11 mouse cellular contexts compared by ENCODE assay signal in genomic region chr2:117475561-117475960, GRCm38 (mm10).
A peak's percentile ranks its signal among the peaks of the same experiment; 100 is the strongest.
DNase-seq lines count a peak whose midpoint lies in the region; ATAC-seq and TF ChIP-seq lines count a peak whose summit lies in the region.
"Had no signal": no experiment of that assay in that cellular context is flagged by ENCODE, and none has a peak within 500 bp of the region (broad histone marks: within the 10 kb centered on the region; RNA-seq: fewer than 3 reads in every experiment).

No protein-coding gene starts in this region.

- H3K4me2 ChIP-seq in forebrain, embryonic 14.5 days (ENCODE audit: low read length), result no peak overlapping the region
- no peak overlapping the region for H3K4me2 ChIP-seq in forebrain, embryonic 13.5 days
- no peak overlapping the region for H3K4me2 ChIP-seq in liver, embryonic 12.5 days
- H3K4me2 ChIP-seq: limb, embryonic 12.5 days had no signal

- peak; percentile 23; the same call in 1 of the 2 replicates for TF ChIP-seq CTCF in liver, adult 2 months (IDR thresholded peaks at IDR 0.05; ENCODE audit: low read depth, low read length)
- peak in 2 of 3 experiments; percentile 12 to 29; a peak in 3 of 6 replicates for TF ChIP-seq CTCF in MEL (IDR thresholded peaks at IDR 0.05 in 2 of 3, conservative IDR thresholded peaks at IDR 0.05 in 1 of 3; ENCODE audit: control insufficient read depth in 1 of 3, insufficient read depth in 1 of 3, low read depth in 2 of 3, low read length in 3 of 3, poor library complexity in 1 of 3, severe bottlenecking in 1 of 3)

- H3K9ac ChIP-seq in forebrain, embryonic 14.5 days (ENCODE audit: low read length), result no peak overlapping the region
- H3K9ac ChIP-seq in forebrain, embryonic 13.5 days, result no peak overlapping the region
- H3K9ac ChIP-seq in liver, adult 2 months (ENCODE audit: low read depth, low read length), result no peak overlapping the region
- no peak overlapping the region for H3K9ac ChIP-seq in liver, embryonic 12.5 days
- no peak overlapping the region for H3K9ac ChIP-seq in MEL (ENCODE audit: control insufficient read depth, low read depth, low read length, poor library complexity, severe bottlenecking)
- H3K9ac ChIP-seq: limb, embryonic 12.5 days had no signal

- TF ChIP-seq RAD21 in MEL (IDR thresholded peaks at IDR 0.05; ENCODE audit: low read depth, low read length), result no peak

- no peaks in the 10 kb centered on the region for H3K36me3 ChIP-seq in forebrain, embryonic 14.5 days (ENCODE audit: control insufficient read depth, insufficient read depth, low read length)
- no peaks in the 10 kb centered on the region for H3K36me3 ChIP-seq in forebrain, embryonic 13.5 days (ENCODE audit: poor library complexity, severe bottlenecking)
- H3K36me3 ChIP-seq in liver, adult 2 months (ENCODE audit: control insufficient read depth, insufficient read depth, low read length), result no peaks in the 10 kb centered on the region
- no peaks in the 10 kb centered on the region for H3K36me3 ChIP-seq in liver, embryonic 12.5 days
- no peaks in the 10 kb centered on the region for H3K36me3 ChIP-seq in MEL (ENCODE audit: control insufficient read depth in 1 of 2, insufficient read depth in 2 of 2, low read length in 2 of 2)
- H3K36me3 ChIP-seq: limb, embryonic 12.5 days had no signal

- no peak overlapping the region for H3K27ac ChIP-seq in forebrain, embryonic 14.5 days (ENCODE audit: low read depth, low read length)
- no peak overlapping the region for H3K27ac ChIP-seq in forebrain, embryonic 13.5 days
- no peak overlapping the region for H3K27ac ChIP-seq in liver, adult 2 months (replicated peaks; ENCODE audit: insufficient read depth, low read depth, low read length)
- no peak overlapping the region for H3K27ac ChIP-seq in liver, embryonic 12.5 days
- H3K27ac ChIP-seq in MEL (ENCODE audit: control insufficient read depth, low read depth, low read length), result no peak overlapping the region
- H3K27ac ChIP-seq: limb, embryonic 12.5 days had no signal

- no peaks in the 10 kb centered on the region for H3K4me1 ChIP-seq in forebrain, embryonic 14.5 days (ENCODE audit: control insufficient read depth, insufficient read depth, low read length)
- no peaks in the 10 kb centered on the region for H3K4me1 ChIP-seq in forebrain, embryonic 13.5 days
- H3K4me1 ChIP-seq in liver, adult 2 months (ENCODE audit: control insufficient read depth, insufficient read depth, low read length), result no peaks in the 10 kb centered on the region
- H3K4me1 ChIP-seq in liver, embryonic 12.5 days, result no peaks in the 10 kb centered on the region
- no peaks in the 10 kb centered on the region for H3K4me1 ChIP-seq in MEL (ENCODE audit: control insufficient read depth in 1 of 2, insufficient read depth in 2 of 2, low read length in 2 of 2)
- H3K4me1 ChIP-seq: limb, embryonic 12.5 days had no signal

- peak; percentile 27 for DNase-seq in forebrain, embryonic 14.5 days (ENCODE audit: low spot score)
- no peak for DNase-seq in liver, adult 2 months (ENCODE audit: extremely low read depth, low read depth, low spot score)
- peak; percentile 2 for DNase-seq in MEL (ENCODE audit: low read depth, low spot score)
- DNase-seq in lung, postnatal 36 days, result peak; percentile 16
- no peak for DNase-seq in adrenal gland, postnatal 25 days
- DNase-seq in right cerebral cortex, postnatal 36 days (ENCODE audit: low spot score in 2 of 2), result no peak
- DNase-seq: kidney, postnatal 14 days; thymus, adult 18-20 months had no signal

- no peak for ATAC-seq in forebrain, embryonic 14.5 days
- no peak for ATAC-seq in forebrain, embryonic 13.5 days
- ATAC-seq in liver, embryonic 12.5 days, result no peak

- H3K79me2 ChIP-seq in liver, adult 2 months (ENCODE audit: control insufficient read depth, insufficient read depth, low read length), result no peaks in the 10 kb centered on the region
- H3K79me2 ChIP-seq in MEL (ENCODE audit: control insufficient read depth, insufficient read depth, low read length, poor library complexity), result no peaks in the 10 kb centered on the region

- no peak for TF ChIP-seq EP300 in MEL (IDR thresholded peaks at IDR 0.05; ENCODE audit: low read depth in 1 of 2, low read length in 2 of 2)

- TF ChIP-seq POLR2A in liver, adult 2 months (IDR thresholded peaks at IDR 0.05; ENCODE audit: extremely low read depth, insufficient read depth, low read length), result no peak
- TF ChIP-seq POLR2A in MEL (IDR thresholded peaks at IDR 0.05; ENCODE audit: control insufficient read depth in 1 of 2, insufficient read depth in 1 of 2, low read depth in 1 of 2, low read length in 2 of 2, poor library complexity in 1 of 2), result no peak

- no peaks in the 10 kb centered on the region for H3K9me3 ChIP-seq in forebrain, embryonic 14.5 days (replicated peaks; ENCODE audit: control insufficient read depth, low read length)
- H3K9me3 ChIP-seq in forebrain, embryonic 13.5 days (replicated peaks), result no peaks in the 10 kb centered on the region
- no peaks in the 10 kb centered on the region for H3K9me3 ChIP-seq in liver, embryonic 12.5 days (replicated peaks)
- H3K9me3 ChIP-seq in MEL (replicated peaks; ENCODE audit: insufficient read depth, low read length), result no peaks in the 10 kb centered on the region
- H3K9me3 ChIP-seq: limb, embryonic 12.5 days had no signal

- H3K4me3 ChIP-seq in forebrain, embryonic 14.5 days (ENCODE audit: low read depth, low read length), result no peak overlapping the region
- H3K4me3 ChIP-seq in forebrain, embryonic 13.5 days, result no peak overlapping the region
- no peak overlapping the region for H3K4me3 ChIP-seq in liver, adult 2 months (ENCODE audit: insufficient read depth, low read depth, low read length)
- no peak overlapping the region for H3K4me3 ChIP-seq in liver, embryonic 12.5 days
- no peak overlapping the region for H3K4me3 ChIP-seq in MEL (ENCODE audit: control insufficient read depth in 1 of 2, insufficient read depth in 1 of 2, low read depth in 2 of 2, low read length in 2 of 2)
- H3K4me3 ChIP-seq: limb, embryonic 12.5 days had no signal

- no peaks in the 10 kb centered on the region for H3K27me3 ChIP-seq in forebrain, embryonic 14.5 days (replicated peaks; ENCODE audit: control insufficient read depth, insufficient read depth, low read length)
- no peaks in the 10 kb centered on the region for H3K27me3 ChIP-seq in forebrain, embryonic 13.5 days
- H3K27me3 ChIP-seq in liver, adult 2 months (ENCODE audit: control insufficient read depth, insufficient read depth, low read length), result no peaks in the 10 kb centered on the region; the same call in 1 of the 2 replicates
- H3K27me3 ChIP-seq in liver, embryonic 12.5 days (replicated peaks), result no peaks in the 10 kb centered on the region
- no peaks in the 10 kb centered on the region for H3K27me3 ChIP-seq in MEL (ENCODE audit: control insufficient read depth in 1 of 2, insufficient read depth in 2 of 2, low read length in 2 of 2)
- H3K27me3 ChIP-seq: limb, embryonic 12.5 days had no signal

- 49% methylated on average over 3 of the region's 3 CpGs for WGBS in forebrain, embryonic 14.5 days
- WGBS in forebrain, embryonic 13.5 days, result 47% methylated on average over 3 of the region's 3 CpGs
- WGBS in liver, adult 2 months, result 35% methylated on average over 3 of the region's 3 CpGs
- 35% methylated on average over 3 of the region's 3 CpGs for WGBS in liver, embryonic 12.5 days (ENCODE audit: insufficient replicate concordance)

TF ChIP-seq in MEL, 35 proteins besides CTCF, POLR2A, EP300 and RAD21:
- TF ChIP-seq NRF1 (IDR thresholded peaks at IDR 0.05; ENCODE audit: insufficient read depth, low read depth, low read length, poor library complexity, severe bottlenecking), result no peak
- TF ChIP-seq RCOR1 (IDR thresholded peaks at IDR 0.05; ENCODE audit: low read depth, low read length), result no peak
- no peak for TF ChIP-seq SIN3A (IDR thresholded peaks at IDR 0.05; ENCODE audit: low read length)
- no peak for TF ChIP-seq CHD1 (IDR thresholded peaks at IDR 0.05; ENCODE audit: low read depth, low read length)
- TF ChIP-seq NELFE (IDR thresholded peaks at IDR 0.05; ENCODE audit: low read depth, low read length), result no peak
- TF ChIP-seq ETS1 (IDR thresholded peaks at IDR 0.05; ENCODE audit: low read depth, low read length), result no peak

Comparison
In these comparisons a context has a peak if more than half of its experiments do, and no peak if none do; other contexts are left out.
1. DNase-seq: peak in forebrain, embryonic 14.5 days (single experiment), MEL (single experiment) and lung, postnatal 36 days (single experiment); none in liver, adult 2 months (single experiment), adrenal gland, postnatal 25 days (single experiment) and right cerebral cortex, postnatal 36 days (0 of 2).